Mouse (Mus musculus) myocyte (in vitro differentiated cells): ENCODE measurements around the gene Foxd4.
A peak's percentile ranks its signal among the peaks of the same experiment; 100 is the strongest.

Experiments used
- MAX ChIP-seq: IDR thresholded peaks from one replicate; pipeline ENCODE4 v1.6.1; 2011; ENCODE audit warnings: low read depth, mild to moderate bottlenecking, control low read depth
- MYOG ChIP-seq, 3 experiments: IDR thresholded peaks; one replicate each; pipeline ENCODE4 v1.6.1; 2011; ENCODE audit warnings: control low read depth in 2 of 3, low read depth in 2 of 3, mild to moderate bottlenecking in 2 of 3; ENCODE audit not compliant: insufficient read length in 2 of 3, control insufficient read depth in 1 of 3, insufficient read depth in 1 of 3
- POLR2A ChIP-seq: IDR thresholded peaks from one replicate; pipeline ENCODE4 v1.6.1; 2011; ENCODE audit warnings: low read depth, mild to moderate bottlenecking, control low read depth, moderate library complexity; ENCODE audit not compliant: insufficient read length
- POLR2AphosphoS2 ChIP-seq: IDR thresholded peaks from one replicate; pipeline ENCODE4 v1.6.1; 2011; ENCODE audit warnings: low read depth, control low read depth; ENCODE audit not compliant: insufficient read length
- TCF12 ChIP-seq: IDR thresholded peaks from one replicate; pipeline ENCODE4 v1.6.1; 2011; ENCODE audit warnings: mild to moderate bottlenecking, control low read depth; ENCODE audit not compliant: poor library complexity, insufficient read depth, severe bottlenecking

GRCm38 (mm10) chr19:24861612-24862451 lies 39.2 kb downstream of the Foxd4 start, which contains the start of gene Pgm5:
- peak; percentile 56 for TF ChIP-seq POLR2A
- peak in 2 of 3 experiments; percentile 38 to 39 for TF ChIP-seq MYOG (IDR thresholded peaks at IDR 0.05; ENCODE audit: control insufficient read depth in 1 of 3, insufficient read depth in 1 of 3, insufficient read length in 2 of 3, low read depth in 2 of 3)
- TF ChIP-seq TCF12: no peak
- no peak for TF ChIP-seq MAX
- TF ChIP-seq POLR2AphosphoS2: peak; percentile 54
